Mouse (Mus musculus) neural tube, embryonic 13.5 days (tissue): ENCODE measurements at regions not wholly inside any gene's neighbourhood (a gene's known extent, or its start where the extent isn't known, plus 50 kb on each side); places are given as distances from the start of the nearest gene placed in this dataset.

Experiments used
- ATAC-seq: fragments of 200-750 bp; cut with Nextera tagmentation; 2 replicates; pipeline ENCODE4 v1.8.0; 2017; ENCODE audit warnings: low read depth, mild to moderate bottlenecking, moderate TSS enrichment, moderate library complexity
- H3K27ac ChIP-seq: fragments of 300-500 bp; sonication (generic); replicated peaks from 2 replicates; pipeline ENCODE4 v1.5.1; 2015; ENCODE audit warnings: moderate library complexity, mild to moderate bottlenecking, inconsistent platforms
- H3K27me3 ChIP-seq: fragments of 300-500 bp; sonication (generic); 2 replicates; pipeline ENCODE4 v1.6.1; 2015; ENCODE audit warnings: mild to moderate bottlenecking, inconsistent platforms
- H3K36me3 ChIP-seq: fragments of 300-500 bp; sonication (generic); 2 replicates; pipeline ENCODE4 v1.6.1; 2015; ENCODE audit warnings: mild to moderate bottlenecking, inconsistent platforms
- H3K4me1 ChIP-seq: fragments of 300-500 bp; sonication (generic); replicated peaks from 2 replicates; pipeline ENCODE4 v1.6.1; 2015; ENCODE audit warnings: inconsistent platforms
- H3K4me2 ChIP-seq: fragments of 300-500 bp; sonication (generic); 2 replicates; pipeline ENCODE4 v1.6.1; 2015; ENCODE audit warnings: inconsistent platforms, mild to moderate bottlenecking, moderate library complexity
- H3K4me3 ChIP-seq: fragments of 300-500 bp; sonication (generic); 2 replicates; pipeline ENCODE4 v1.5.1; 2015; ENCODE audit warnings: mild to moderate bottlenecking, inconsistent platforms
- H3K9ac ChIP-seq: fragments of 300-500 bp; sonication (generic); 2 replicates; pipeline ENCODE4 v1.6.1; 2015; ENCODE audit warnings: moderate library complexity, mild to moderate bottlenecking, inconsistent platforms
- H3K9me3 ChIP-seq: fragments of 300-500 bp; sonication (generic); 2 replicates; pipeline ENCODE4 v1.6.1; 2016; ENCODE audit warnings: inconsistent platforms
- WGBS: fragments of 180-500 bp; shearing (Covaris S2); methylation state at CpG from one replicate; pipeline ENCODE4 v1.1.7; 2015; 5-methylcytosine and 5-hydroxymethylcytosine counted together

DNA sequence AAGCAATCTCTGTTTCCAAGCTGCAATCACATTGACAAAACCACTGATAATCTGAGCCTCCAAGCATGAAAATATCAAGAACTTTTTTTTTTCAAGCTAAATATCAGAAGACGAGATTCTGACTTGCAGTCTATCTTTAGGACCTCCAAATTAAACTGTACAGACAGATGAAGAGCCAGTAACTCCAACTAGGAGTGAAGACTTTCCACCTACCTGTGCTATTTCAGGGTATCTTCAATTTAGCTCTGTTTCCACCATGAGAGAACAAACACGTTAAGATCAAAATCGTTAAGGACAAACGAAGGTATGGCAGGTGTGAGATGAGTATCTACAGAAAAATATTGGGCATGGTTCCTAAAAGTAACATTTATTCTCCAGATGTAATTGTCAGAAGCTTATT, 82.4 kb upstream of the Pcdh9 start:
- WGBS = 91% methylated on average over 4 of the region's 4 CpGs
- Histone ChIP-seq H3K9ac (no peak overlapping the region), H3K36me3 (no peaks in the 10 kb centered on the region), H3K4me1 (no peaks in the 10 kb centered on the region), H3K27ac (no peak overlapping the region), H3K4me2 (no peak overlapping the region), H3K4me3 (no peak overlapping the region), H3K9me3 (no peaks in the 10 kb centered on the region), H3K27me3 (no peaks in the 10 kb centered on the region)
- ATAC-seq = no peak

DNA sequence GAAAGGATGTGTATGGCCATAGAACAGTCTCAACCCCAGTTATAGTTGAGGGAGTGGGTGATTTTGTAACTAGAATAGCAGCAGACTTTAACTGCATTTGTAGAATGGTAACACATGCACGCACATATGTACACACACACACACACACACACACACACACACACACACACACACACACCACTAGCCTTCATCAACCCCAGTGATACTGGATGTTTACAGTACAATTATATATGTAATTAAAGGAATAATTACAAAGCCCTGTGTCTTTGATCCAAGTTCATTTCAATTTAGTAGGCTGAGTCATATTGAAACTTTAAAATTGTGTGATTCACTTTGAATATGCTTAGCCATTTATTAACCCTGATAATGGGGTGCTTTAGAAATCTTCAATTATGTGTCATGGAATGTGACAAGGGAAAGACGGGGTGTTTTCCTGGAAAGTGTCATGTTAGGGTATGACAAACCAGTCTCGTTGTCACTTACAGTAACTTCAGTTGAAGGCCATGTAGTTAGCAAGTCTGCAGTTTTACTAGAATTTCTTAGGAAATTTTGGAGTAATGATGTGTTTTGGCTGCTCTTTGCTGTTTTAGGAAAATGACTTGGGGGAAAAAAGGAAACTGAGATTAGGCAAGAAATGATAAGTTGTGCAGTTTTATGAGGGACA, 81.8 kb upstream of the Pcdh9 start:
- Histone ChIP-seq H3K9ac (no peak overlapping the region), H3K36me3 (no peaks in the 10 kb centered on the region), H3K27me3 (no peaks in the 10 kb centered on the region), H3K9me3 (no peaks in the 10 kb centered on the region), H3K4me2 (no peak overlapping the region), H3K4me3 (no peak overlapping the region), H3K27ac (no peak overlapping the region), H3K4me1 (no peaks in the 10 kb centered on the region)
- ATAC-seq = no peak
- 86% methylated on average over 3 of the region's 3 CpGs for WGBS

DNA sequence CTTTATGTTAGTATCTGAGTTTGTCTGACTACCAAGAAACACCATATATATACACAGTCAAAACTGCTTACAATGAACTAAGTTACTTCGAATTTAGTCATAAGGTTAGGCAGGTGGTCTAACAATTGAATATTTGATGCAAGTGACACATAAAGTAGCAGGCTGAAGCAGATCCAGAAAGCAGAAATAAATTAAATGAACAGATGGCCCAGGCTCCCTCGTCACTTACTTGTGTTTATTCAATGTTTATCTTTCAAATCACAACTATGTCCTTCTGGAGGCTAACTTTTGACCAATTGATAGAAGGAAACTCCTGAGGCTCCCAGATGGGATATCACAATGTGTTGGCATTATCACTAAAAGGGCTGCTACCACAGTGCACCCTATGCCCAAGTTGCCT, 76.5 kb upstream of the Pcdh9 start:
- Histone ChIP-seq H3K4me2 (no peak overlapping the region), H3K4me3 (no peak overlapping the region), H3K36me3 (no peaks in the 10 kb centered on the region), H3K27me3 (no peaks in the 10 kb centered on the region), H3K27ac (no peak overlapping the region), H3K4me1 (0 out of 2 replicates have a peak, but pooled peaks cover 6% of the 10 kb centered on the region), H3K9ac (no peak overlapping the region), H3K9me3 (no peaks in the 10 kb centered on the region)
- 50% methylated on average over 2 of the region's 2 CpGs for WGBS
- ATAC-seq = no peak

DNA sequence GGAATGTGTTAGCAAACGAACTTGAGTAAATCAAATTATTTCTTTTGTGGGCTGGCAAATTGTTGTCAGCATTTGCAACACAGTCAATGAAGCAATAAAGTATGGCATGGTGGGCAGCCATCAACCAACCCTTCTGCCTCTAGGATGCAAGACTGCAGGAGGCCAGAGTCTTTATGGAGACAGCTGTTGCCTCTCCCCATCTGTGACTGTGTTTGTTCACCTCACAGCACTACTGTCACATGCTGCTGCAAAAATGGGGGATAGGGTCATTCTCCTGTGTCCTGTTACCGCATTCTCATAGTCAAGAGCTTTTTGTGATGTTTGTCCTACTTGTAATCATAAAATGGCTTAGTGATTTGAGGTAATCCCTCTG, 72.2 kb upstream of the Pcdh9 start:
- Histone ChIP-seq H3K4me2 (no peak overlapping the region), H3K4me3 (no peak overlapping the region), H3K36me3 (no peaks in the 10 kb centered on the region), H3K9me3 (no peaks in the 10 kb centered on the region), H3K4me1 (0 out of 2 replicates have a peak, but pooled peaks cover 6% of the 10 kb centered on the region), H3K27ac (no peak overlapping the region; the same call in 1 of the 2 replicates), H3K9ac (no peak overlapping the region), H3K27me3 (no peaks in the 10 kb centered on the region)
- ATAC-seq = peak; percentile 95
- 18% methylated on average over 2 of the region's 2 CpGs for WGBS

DNA sequence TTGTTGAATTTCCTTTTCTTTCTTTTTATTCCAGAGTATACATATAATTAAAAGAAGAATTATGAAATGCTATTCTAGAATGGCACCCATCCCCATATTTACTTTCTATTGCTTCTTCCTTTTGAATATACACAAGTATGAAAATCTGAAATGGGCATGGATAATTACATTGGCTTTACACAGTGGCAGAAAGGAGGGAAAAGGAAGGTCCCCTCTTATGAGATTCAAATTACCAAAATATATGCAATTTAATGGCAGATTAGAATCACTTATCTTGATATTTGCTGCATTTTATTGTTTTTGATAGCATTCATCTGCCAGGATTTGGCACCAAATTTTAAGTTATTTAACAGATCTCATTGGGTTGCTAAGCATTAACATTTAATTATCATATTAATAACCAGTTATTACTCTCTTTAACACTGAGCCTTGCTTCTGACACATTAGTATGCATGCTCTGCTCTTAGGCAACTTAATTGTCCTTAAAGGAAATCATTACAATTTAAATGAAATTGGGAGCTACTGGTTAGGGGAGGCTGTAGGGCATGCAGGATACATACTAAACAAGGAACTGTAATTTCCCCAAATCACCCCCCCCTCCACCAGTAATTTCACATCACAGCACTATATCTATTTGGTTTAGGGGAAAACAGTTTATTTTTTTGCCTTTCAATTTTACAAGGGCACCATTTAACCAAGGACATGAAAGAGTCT, 71.6 kb upstream of the Pcdh9 start:
- Histone ChIP-seq H3K27me3 (no peaks in the 10 kb centered on the region), H3K36me3 (no peaks in the 10 kb centered on the region), H3K4me1 (0 out of 2 replicates have a peak, but pooled peaks cover 6% of the 10 kb centered on the region), H3K9ac (no peak overlapping the region), H3K9me3 (no peaks in the 10 kb centered on the region), H3K4me3 (no peak overlapping the region), H3K27ac (no peak overlapping the region; the same call in 1 of the 2 replicates), H3K4me2 (no peak overlapping the region)
- ATAC-seq = peak; percentile 91
